In the genomic region with DNA sequence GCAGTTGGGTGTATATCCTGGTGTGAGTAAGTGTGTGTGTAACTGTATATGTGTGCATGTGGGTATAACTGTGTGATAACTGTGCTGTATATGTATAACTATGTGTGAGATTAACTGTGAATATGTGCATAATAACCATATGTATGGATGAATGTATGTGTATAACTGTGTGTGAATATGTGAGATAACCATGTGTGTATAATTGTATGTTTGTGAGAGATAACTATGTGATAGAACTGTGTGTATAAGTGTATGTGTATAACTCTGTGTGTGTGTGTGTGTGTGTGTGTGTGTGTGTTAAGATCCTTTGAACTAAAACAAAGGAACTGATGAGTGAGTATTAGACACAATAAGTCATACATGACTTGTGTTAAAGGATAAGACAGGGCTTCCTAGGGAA, we compare ENCODE assay signal across 18 mouse cellular contexts. TPM values are rescaled to one million over a fixed set of nuclear protein-coding genes. Genes with fewer than 3 reads are reported as not detected.
"Had no signal": no experiment of that assay in that cellular context is flagged by ENCODE, and none has a peak within 500 bp of the region (broad histone marks: within the 10 kb centered on the region; RNA-seq: fewer than 3 reads in every experiment).

No protein-coding gene starts in this region.

- H3K9me3 ChIP-seq: limb, embryonic 12.5 days; lung, embryonic 15.5 days; midbrain, embryonic 12.5 days; neural tube, embryonic 13.5 days had no signal

- H3K4me2 ChIP-seq: limb, embryonic 12.5 days; lung, embryonic 15.5 days; midbrain, embryonic 12.5 days; neural tube, embryonic 13.5 days had no signal

- ATAC-seq: midbrain, embryonic 16.5 days had no signal

- H3K4me3 ChIP-seq: limb, embryonic 12.5 days; lung, embryonic 15.5 days; midbrain, embryonic 12.5 days; neural tube, embryonic 13.5 days had no signal

- DNase-seq: kidney, adult 11 months; kidney, adult 9 months; kidney, postnatal 36 days; lung, postnatal 14 days; right cerebral cortex, postnatal 14 days; thymus, postnatal 36 days had no signal

- H3K27ac ChIP-seq: kidney, postnatal 0 days; limb, embryonic 12.5 days; lung, embryonic 15.5 days; midbrain, embryonic 12.5 days; neural tube, embryonic 13.5 days had no signal

- H3K9ac ChIP-seq: limb, embryonic 12.5 days; lung, embryonic 15.5 days; midbrain, embryonic 12.5 days; neural tube, embryonic 13.5 days had no signal

- H3K27me3 ChIP-seq: limb, embryonic 12.5 days; lung, embryonic 15.5 days; midbrain, embryonic 12.5 days; neural tube, embryonic 13.5 days had no signal

- H3K36me3 ChIP-seq: limb, embryonic 12.5 days; lung, embryonic 15.5 days; midbrain, embryonic 12.5 days; neural tube, embryonic 13.5 days had no signal

- H3K4me1 ChIP-seq: limb, embryonic 12.5 days; lung, embryonic 15.5 days; midbrain, embryonic 12.5 days; neural tube, embryonic 13.5 days had no signal

RNA-seq across cellular contexts. Expression of a gene that starts 27.1 kb away (rescaled TPM):
- total RNA-seq: megakaryocyte-erythroid progenitor cell, adult 5-6 weeks had no signal

RNA-seq across cellular contexts. Expression of a gene that starts 33.4 kb away (rescaled TPM):
- total RNA-seq: layer of hippocampus, adult 18-20 months; layer of hippocampus, postnatal 10 days; left cerebral cortex, postnatal 36 days; liver, adult 2 months; megakaryocyte-erythroid progenitor cell, adult 5-6 weeks had no signal
- polyA plus RNA-seq: kidney, postnatal 0 days; limb, embryonic 12.5 days; liver, adult 2 months; midbrain, embryonic 12.5 days; midbrain, embryonic 16.5 days; neural tube, embryonic 13.5 days; stomach, embryonic 16.5 days had no signal
